Mouse (Mus musculus): ENCODE measurements around the gene Rassf5.

DNA sequence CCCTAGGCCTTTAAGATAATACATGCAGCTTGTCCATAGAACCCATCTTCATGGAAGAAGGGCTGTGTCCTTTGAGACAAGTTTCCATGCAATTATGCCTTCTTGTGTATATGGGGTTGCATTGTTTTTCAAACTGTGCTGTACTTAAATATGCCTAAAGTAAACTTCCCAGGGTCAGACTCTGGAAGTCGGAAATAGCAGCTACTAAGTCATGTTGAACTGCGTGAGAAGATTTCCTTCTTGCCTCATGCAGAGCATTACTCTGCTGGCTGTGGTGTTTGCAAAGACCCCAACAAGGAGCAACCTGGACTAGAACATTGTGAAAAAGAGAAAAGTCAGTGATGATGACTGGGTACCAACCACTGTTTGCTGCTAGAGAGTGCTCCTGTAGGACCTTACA, 21.7 kb downstream of the Rassf5 start:
- TF ChIP-seq POLR2A (IDR thresholded peaks at IDR 0.05; ENCODE audit: borderline replicate concordance, insufficient read depth, low read length) (no peak), CTCF (IDR thresholded peaks at IDR 0.05; ENCODE audit: borderline replicate concordance, insufficient read depth, low read depth, low read length) (no peak)

All from cerebellum, adult 2 months (tissue).